Mouse (Mus musculus): ENCODE measurements around the gene Blmh.

DNA sequence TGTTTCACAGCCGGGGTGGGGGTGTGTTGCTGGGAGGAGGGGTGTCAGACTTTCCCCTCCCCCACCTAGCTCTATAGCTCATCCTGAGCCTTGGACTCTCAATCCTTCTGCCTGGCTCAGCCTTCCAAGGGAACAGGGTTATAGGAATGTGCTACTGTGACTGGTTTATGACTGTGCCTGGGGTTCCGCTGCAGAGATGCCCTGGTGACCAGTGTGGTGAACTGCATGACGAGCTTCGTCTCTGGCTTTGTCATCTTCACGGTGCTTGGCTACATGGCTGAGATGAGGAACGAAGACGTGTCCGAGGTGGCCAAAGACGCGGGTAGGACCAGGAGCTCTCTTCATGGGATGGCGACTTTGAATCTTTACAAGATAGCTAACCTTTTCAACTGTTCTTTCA lies 93.4 kb downstream of the Blmh start:
- TF ChIP-seq POLR2A (IDR thresholded peaks at IDR 0.05; ENCODE audit: low read depth, low read length) (no peak), CTCF (IDR thresholded peaks at IDR 0.05; ENCODE audit: extremely low read depth, insufficient read depth, insufficient read length, insufficient replicate concordance) (no peak)
